Mouse (Mus musculus) embryonic facial prominence, embryonic 11.5 days (tissue): Measurements from ENCODE around the gene Thbs1. TPM values are rescaled to one million over a fixed set of nuclear protein-coding genes. Genes with fewer than 3 reads are reported as not detected.

Experiments
- ATAC-seq: fragments of 200-750 bp; cut with Nextera tagmentation; replicated peaks from 2 replicates; pipeline ENCODE4 v1.8.0; 2017; ENCODE audit warnings: low read depth; ENCODE audit not compliant: insufficient number of reproducible peaks, low FRiP score, low TSS enrichment
- DNase-seq: peaks from one replicate; pipeline ENCODE4 v3.0.0-alpha.2; 2015; ENCODE audit warnings: low spot score
- H3K27ac ChIP-seq: fragments of 300-500 bp; sonication (generic); replicated peaks from 2 replicates; pipeline ENCODE4 v1.5.1; 2014; ENCODE audit warnings: mild to moderate bottlenecking, low read depth, low read length, control low read depth
- H3K27me3 ChIP-seq: fragments of 300-500 bp; sonication (generic); 2 replicates; pipeline ENCODE4 v1.6.1; 2014; ENCODE audit warnings: mild to moderate bottlenecking, low read length, moderate library complexity, mixed read lengths; ENCODE audit not compliant: control insufficient read depth, insufficient read depth
- H3K36me3 ChIP-seq: fragments of 300-500 bp; sonication (generic); replicated peaks from 2 replicates; pipeline ENCODE4 v1.6.1; 2014; ENCODE audit warnings: low read depth, mild to moderate bottlenecking, low read length, moderate library complexity, mixed read lengths; ENCODE audit not compliant: control insufficient read depth, insufficient read depth
- H3K4me1 ChIP-seq: fragments of 300-500 bp; sonication (generic); 2 replicates; pipeline ENCODE4 v1.6.1; 2014; ENCODE audit warnings: low read length, mixed read lengths; ENCODE audit not compliant: control insufficient read depth, insufficient read depth
- H3K4me2 ChIP-seq: fragments of 300-500 bp; sonication (generic); 2 replicates; pipeline ENCODE4 v1.6.1; 2014; ENCODE audit warnings: low read depth, mild to moderate bottlenecking, control low read depth, low read length, moderate library complexity
- H3K4me3 ChIP-seq: fragments of 300-500 bp; sonication (generic); 2 replicates; pipeline ENCODE4 v1.5.1; 2014; ENCODE audit warnings: low read depth, low read length, control low read depth
- H3K9ac ChIP-seq: fragments of 300-500 bp; sonication (generic); replicated peaks from 2 replicates; pipeline ENCODE4 v1.6.1; 2014; ENCODE audit warnings: mild to moderate bottlenecking, control low read depth, low read length
- H3K9me3 ChIP-seq: fragments of 300-500 bp; sonication (generic); replicated peaks from 2 replicates; pipeline ENCODE4 v1.6.1; 2016; ENCODE audit warnings: mild to moderate bottlenecking, low read length, inconsistent platforms, mixed read lengths; ENCODE audit not compliant: control insufficient read depth
- WGBS: fragments of 180-500 bp; shearing (Covaris S2); extraction: QIAGEN DNeasy Blood & Tissue Kit; methylation state at CpG from one replicate; pipeline ENCODE4 v1.1.7; 2014; 5-methylcytosine and 5-hydroxymethylcytosine counted together
- polyA plus RNA-seq: library from polyadenylated mRNA; unstranded; fragments of >200 nt; fragmentation: Nextera tagmentation; extraction: Ambion mirVana; gene quantifications from 2 replicates; pipeline ENCODE4 v1.2.1, GENCODE M21; 2014

Thbs1 gene
- 49.7 and 50.7 TPM in 2 replicates for polyA plus RNA-seq

- Histone ChIP-seq H3K4me2 (peak within 1 kb of the TSS; percentile 84), H3K4me1 (peaks cover 2% of the 10 kb centered on the region; the same call in 1 of the 2 replicates), H3K9me3 (no peaks in the 10 kb centered on the region), H3K27ac (no peak within 1 kb of the TSS), H3K9ac (peak within 1 kb of the TSS; percentile 67), H3K4me3 (peak within 1 kb of the TSS; percentile 49), H3K27me3 (no peaks in the 10 kb centered on the region), H3K36me3 (no peaks in the 10 kb centered on the region)
- under 1% methylated on average over 36 of the region's 36 CpGs for WGBS
- ATAC-seq (peak; percentile 61), DNase-seq (peak; percentile 86)
These were observed at the start of gene Thbs1 for GRCm38 (mm10) chr2:118111488-118112131. Thbs1 (plus strand) TSS chr2:118111876.

- WGBS = 88% methylated on average over 11 of the region's 11 CpGs
- H3K4me2 ChIP-seq = no peak overlapping the region
These were observed 47.4 kb upstream of the Thbs1 start for GRCm38 (mm10) chr2:118064121-118064764.

GRCm38 (mm10) chr2:118066065-118066770 lies 45.5 kb upstream of the Thbs1 start:
- H3K36me3 ChIP-seq = no peaks in the 10 kb centered on the region
- WGBS = 78% methylated on average over 8 of the region's 8 CpGs
- no peaks in the 10 kb centered on the region for H3K4me1 ChIP-seq
- no peaks in the 10 kb centered on the region for H3K27me3 ChIP-seq
- DNase-seq = no peak
- H3K27ac ChIP-seq = no peak overlapping the region
- H3K9me3 ChIP-seq = no peaks in the 10 kb centered on the region
- no peak overlapping the region for H3K4me2 ChIP-seq
- no peak overlapping the region for H3K9ac ChIP-seq
- no peak for ATAC-seq
- H3K4me3 ChIP-seq = no peak overlapping the region

More at GRCm38 (mm10) chr2:118064121-118064764, 47.4 kb upstream of the Thbs1 start:
- H3K9me3 ChIP-seq = no peaks in the 10 kb centered on the region
- no peaks in the 10 kb centered on the region for H3K36me3 ChIP-seq
- no peak overlapping the region for H3K4me3 ChIP-seq
- no peak overlapping the region for H3K9ac ChIP-seq
- DNase-seq (no peak), ATAC-seq (no peak)
- no peaks in the 10 kb centered on the region for H3K4me1 ChIP-seq
- H3K27ac ChIP-seq = no peak overlapping the region
- H3K27me3 ChIP-seq = no peaks in the 10 kb centered on the region

- DNase-seq = no peak
- Histone ChIP-seq H3K9ac (no peak overlapping the region), H3K27ac (no peak overlapping the region), H3K4me2 (no peak overlapping the region), H3K9me3 (no peaks in the 10 kb centered on the region), H3K36me3 (no peaks in the 10 kb centered on the region), H3K27me3 (no peaks in the 10 kb centered on the region), H3K4me1 (no peaks in the 10 kb centered on the region), H3K4me3 (no peak overlapping the region)
- ATAC-seq = no peak
- WGBS = 83% methylated on average over 5 of the region's 5 CpGs
These were observed 41.7 kb upstream of the Thbs1 start for GRCm38 (mm10) chr2:118069975-118070374.

GRCm38 (mm10) chr2:118072811-118073372 lies 38.8 kb upstream of the Thbs1 start:
- Histone ChIP-seq H3K4me3 (no peak overlapping the region), H3K9me3 (no peaks in the 10 kb centered on the region), H3K27me3 (no peaks in the 10 kb centered on the region), H3K27ac (no peak overlapping the region), H3K36me3 (no peaks in the 10 kb centered on the region), H3K9ac (no peak overlapping the region), H3K4me2 (no peak overlapping the region), H3K4me1 (no peaks in the 10 kb centered on the region)
- ATAC-seq (no peak), DNase-seq (no peak)
- 88% methylated on average over 7 of the region's 7 CpGs for WGBS

- Histone ChIP-seq H3K4me3 (no peak overlapping the region), H3K9ac (no peak overlapping the region), H3K27me3 (no peaks in the 10 kb centered on the region), H3K9me3 (no peaks in the 10 kb centered on the region), H3K36me3 (no peaks in the 10 kb centered on the region), H3K4me2 (no peak overlapping the region), H3K27ac (no peak overlapping the region), H3K4me1 (no peaks in the 10 kb centered on the region)
- 39% methylated on average over 2 of the region's 2 CpGs for WGBS
- DNase-seq (no peak), ATAC-seq (no peak)
These were observed 37.6 kb upstream of the Thbs1 start for GRCm38 (mm10) chr2:118074030-118074429.

GRCm38 (mm10) chr2:118075165-118075564 lies 36.5 kb upstream of the Thbs1 start:
- no peak for ATAC-seq
- no peak overlapping the region for H3K27ac ChIP-seq
- no peak overlapping the region for H3K9ac ChIP-seq
- no peak overlapping the region for H3K4me2 ChIP-seq
- no peaks in the 10 kb centered on the region for H3K27me3 ChIP-seq
- 90% methylated on average over 4 of the region's 4 CpGs for WGBS
- H3K4me3 ChIP-seq = no peak overlapping the region
- no peak for DNase-seq
- H3K9me3 ChIP-seq = no peaks in the 10 kb centered on the region
- H3K4me1 ChIP-seq = no peaks in the 10 kb centered on the region
- H3K36me3 ChIP-seq = no peaks in the 10 kb centered on the region
